Mouse (Mus musculus): ENCODE data around the gene Btbd3.

Gene Btbd3

GRCm38 (mm10) chr2:138256411-138256810, at the start of gene Btbd3:
TSS of gene Btbd3 (plus strand) at chr2:138256565.
- in situ Hi-C loops (cut with MboI; ENCODE audit: unreplicated experiment in 2 of 2) = no loop called here

GRCm38 (mm10) chr2:138215561-138215960, 40.8 kb upstream of the Btbd3 start:
- in situ Hi-C loops (cut with MboI; ENCODE audit: unreplicated experiment in 2 of 2) = no loop called here

- in situ Hi-C loops (cut with MboI; ENCODE audit: unreplicated experiment in 2 of 2) = no loop called here
Observed at GRCm38 (mm10) chr2:138220269-138220668, 36.1 kb upstream of the Btbd3 start.

GRCm38 (mm10) chr2:138232247-138232646, 24.1 kb upstream of the Btbd3 start:
- in situ Hi-C loops (cut with MboI; ENCODE audit: unreplicated experiment in 2 of 2) = no loop called here

- in situ Hi-C loops (cut with MboI; ENCODE audit: unreplicated experiment in 2 of 2) = no loop called here
Observed at GRCm38 (mm10) chr2:138236149-138236548, 20.2 kb upstream of the Btbd3 start.

- in situ Hi-C loops (cut with MboI; ENCODE audit: unreplicated experiment in 2 of 2) = no loop called here
Observed at GRCm38 (mm10) chr2:138242452-138242851, 13.9 kb upstream of the Btbd3 start.

GRCm38 (mm10) chr2:138245631-138246289, 10.6 kb upstream of the Btbd3 start:
- in situ Hi-C loops (cut with MboI; ENCODE audit: unreplicated experiment in 2 of 2) = no loop called here

GRCm38 (mm10) chr2:138247986-138248385, 8.4 kb upstream of the Btbd3 start:
- in situ Hi-C loops (cut with MboI; ENCODE audit: unreplicated experiment in 2 of 2) = no loop called here

- in situ Hi-C loops (cut with MboI; ENCODE audit: unreplicated experiment in 2 of 2) = no loop called here
Observed at GRCm38 (mm10) chr2:138256851-138257471, 596 bp downstream of the Btbd3 start.

- in situ Hi-C loops (cut with MboI; ENCODE audit: unreplicated experiment in 2 of 2) = no loop called here
Observed at GRCm38 (mm10) chr2:138257692-138258315, 1.4 kb downstream of the Btbd3 start.

GRCm38 (mm10) chr2:138261140-138261539, 4.8 kb downstream of the Btbd3 start:
- in situ Hi-C loops (cut with MboI; ENCODE audit: unreplicated experiment in 2 of 2) = no loop called here

- in situ Hi-C loops (cut with MboI; ENCODE audit: unreplicated experiment in 2 of 2) = no loop called here
Observed at GRCm38 (mm10) chr2:138262885-138263284, 6.5 kb downstream of the Btbd3 start.

- in situ Hi-C loops (cut with MboI; ENCODE audit: unreplicated experiment in 2 of 2) = no loop called here
Observed at GRCm38 (mm10) chr2:138265356-138266005, 9.1 kb downstream of the Btbd3 start.

GRCm38 (mm10) chr2:138266679-138267078, 10.3 kb downstream of the Btbd3 start:
- in situ Hi-C loops (cut with MboI; ENCODE audit: unreplicated experiment in 2 of 2) = no loop called here

GRCm38 (mm10) chr2:138267852-138268513, 11.6 kb downstream of the Btbd3 start:
- in situ Hi-C loops (cut with MboI; ENCODE audit: unreplicated experiment in 2 of 2) = no loop called here

- in situ Hi-C loops (cut with MboI; ENCODE audit: unreplicated experiment in 2 of 2) = no loop called here
Observed at GRCm38 (mm10) chr2:138269330-138269729, 13.0 kb downstream of the Btbd3 start.

GRCm38 (mm10) chr2:138273404-138274073, 17.2 kb downstream of the Btbd3 start:
- in situ Hi-C loops (cut with MboI; ENCODE audit: unreplicated experiment in 2 of 2) = no loop called here

GRCm38 (mm10) chr2:138274086-138274485, 17.7 kb downstream of the Btbd3 start:
- in situ Hi-C loops (cut with MboI; ENCODE audit: unreplicated experiment in 2 of 2) = no loop called here

- in situ Hi-C loops (cut with MboI; ENCODE audit: unreplicated experiment in 2 of 2) = no loop called here
Observed at GRCm38 (mm10) chr2:138277842-138278691, 21.7 kb downstream of the Btbd3 start.
